Mouse (Mus musculus): ENCODE measurements around the gene Crebzf.

The Crebzf gene

GRCm38 (mm10) chr7:90442518-90443080 is at the start of gene Crebzf:
Gene Crebzf (plus strand): TSS chr7:90442729.
- peak; percentile 98 for DNase-seq

GRCm38 (mm10) chr7:90395073-90395472 is 47.5 kb upstream of the Crebzf start:
- no peak for DNase-seq

- DNase-seq: no peak
These were observed 46.6 kb upstream of the Crebzf start for GRCm38 (mm10) chr7:90395928-90396327.

GRCm38 (mm10) chr7:90409934-90410333 is 32.6 kb upstream of the Crebzf start:
- peak; percentile 74 for DNase-seq

GRCm38 (mm10) chr7:90426020-90427001 is 16.2 kb upstream of the Crebzf start, which contains the start of gene Ccdc89:
Gene Ccdc89 (plus strand): TSS chr7:90426577.
- peak; percentile 88 for DNase-seq

GRCm38 (mm10) chr7:90427006-90427405 is 15.5 kb upstream of the Crebzf start:
- DNase-seq: no peak

- no peak for DNase-seq
These were observed 10.3 kb upstream of the Crebzf start for GRCm38 (mm10) chr7:90432221-90432620.

- no peak for DNase-seq
These were observed 2.5 kb upstream of the Crebzf start for GRCm38 (mm10) chr7:90440044-90440443.

- peak; percentile 9 for DNase-seq
These were observed 459 bp upstream of the Crebzf start for GRCm38 (mm10) chr7:90442070-90442469.

GRCm38 (mm10) chr7:90443101-90444091 is 867 bp downstream of the Crebzf start:
- peak; percentile 72 for DNase-seq

- peak; percentile 12 for DNase-seq
These were observed 1.7 kb downstream of the Crebzf start for GRCm38 (mm10) chr7:90444206-90444605.

- DNase-seq: no peak
These were observed 13.8 kb downstream of the Crebzf start for GRCm38 (mm10) chr7:90456149-90456844.

GRCm38 (mm10) chr7:90456845-90457468 is 14.4 kb downstream of the Crebzf start, which contains the start of gene Tmem126a:
Gene Tmem126a (minus strand): TSS chr7:90457229.
- peak; percentile 91 for DNase-seq

GRCm38 (mm10) chr7:90457517-90457916 is 15.0 kb downstream of the Crebzf start:
- DNase-seq: peak; percentile 23

GRCm38 (mm10) chr7:90460330-90460729 is 17.8 kb downstream of the Crebzf start:
- DNase-seq: no peak

GRCm38 (mm10) chr7:90460930-90461329 is 18.4 kb downstream of the Crebzf start:
- DNase-seq: peak; percentile 30

GRCm38 (mm10) chr7:90461441-90461840 is 18.9 kb downstream of the Crebzf start:
- DNase-seq: no peak

GRCm38 (mm10) chr7:90473511-90473910 is 31.0 kb downstream of the Crebzf start:
- no peak for DNase-seq

- DNase-seq: peak; percentile 99
These were observed 33.3 kb downstream of the Crebzf start, which contains the start of gene Tmem126b for GRCm38 (mm10) chr7:90475793-90476312. Gene Tmem126b (minus strand): TSS chr7:90476001.

- no peak for DNase-seq
These were observed 34.0 kb downstream of the Crebzf start, which contains the start of gene Dlg2 for GRCm38 (mm10) chr7:90476313-90477245. Gene Dlg2 (plus strand): TSS chr7:90476672.
